Mouse (Mus musculus) heart, postnatal 0 days (tissue): ENCODE data around the gene Hnrnpa1. TPM values are rescaled to one million over a fixed set of nuclear protein-coding genes. Genes with fewer than 3 reads are reported as not detected.

Source experiments
- ATAC-seq: fragments of 200-750 bp; cut with Nextera tagmentation; 2 replicates; pipeline ENCODE4 v1.8.0; 2017; ENCODE audit warnings: low read depth, moderate number of reproducible peaks, moderate library complexity; ENCODE audit not compliant: insufficient read depth
- DNase-seq: peaks from one replicate; pipeline ENCODE4 v3.0.0-alpha.2; 2016; ENCODE audit warnings: low spot score
- H3K27ac ChIP-seq: fragments of 300-500 bp; sonication (generic); 2 replicates; pipeline ENCODE4 v1.5.1; 2014; ENCODE audit warnings: low read depth, mild to moderate bottlenecking
- H3K27me3 ChIP-seq: fragments of 300-500 bp; sonication (generic); 2 replicates; pipeline ENCODE4 v1.6.1; 2014; ENCODE audit warnings: low read length, mixed read lengths; ENCODE audit not compliant: control insufficient read depth, insufficient read depth
- H3K36me3 ChIP-seq: fragments of 300-500 bp; sonication (generic); replicated peaks from 2 replicates; pipeline ENCODE4 v1.6.1; 2014; ENCODE audit warnings: low read length, mixed read lengths; ENCODE audit not compliant: control insufficient read depth, insufficient read depth
- H3K4me1 ChIP-seq: fragments of 300-500 bp; sonication (generic); 2 replicates; pipeline ENCODE4 v1.6.1; 2014; ENCODE audit warnings: antibody characterized with exemption; ENCODE audit not compliant: control insufficient read depth, insufficient read depth
- H3K4me2 ChIP-seq: fragments of 300-500 bp; sonication (generic); 2 replicates; pipeline ENCODE4 v1.6.1; 2014; ENCODE audit warnings: low read depth, mild to moderate bottlenecking, low read length, moderate library complexity
- H3K4me3 ChIP-seq: fragments of 300-500 bp; sonication (generic); 2 replicates; pipeline ENCODE4 v1.5.1; 2014; ENCODE audit warnings: low read depth, low read length
- H3K9ac ChIP-seq: fragments of 300-500 bp; sonication (generic); replicated peaks from 2 replicates; pipeline ENCODE4 v1.6.1; 2014; ENCODE audit warnings: low read depth, low read length, mixed read lengths
- H3K9me3 ChIP-seq: fragments of 300-500 bp; sonication (generic); replicated peaks from 2 replicates; pipeline ENCODE4 v1.6.1; 2016; ENCODE audit warnings: low read length; ENCODE audit not compliant: control insufficient read depth
- CTCF ChIP-seq: IDR thresholded peaks from 2 replicates; pipeline ENCODE4 v1.5.1; 2016; ENCODE audit warnings: antibody characterized with exemption, control low read depth, low read depth
- EP300 ChIP-seq: IDR thresholded peaks from 2 replicates; pipeline ENCODE4 v1.6.1; 2016; ENCODE audit warnings: antibody characterized with exemption, low read depth
- WGBS: fragments of 180-500 bp; shearing (Covaris S2); extraction: QIAGEN DNeasy Blood & Tissue Kit; methylation state at CpG from one replicate; pipeline ENCODE4 v1.1.7; 2014; 5-methylcytosine and 5-hydroxymethylcytosine counted together
- polyA plus RNA-seq: library from polyadenylated mRNA; unstranded; fragments of >200 nt; fragmentation: Nextera tagmentation; extraction: Ambion mirVana; gene quantifications from 2 replicates; pipeline ENCODE4 v1.2.1, GENCODE M21; 2015
- total RNA-seq: library from RNA; depleted of rRNA; stranded (reverse); fragments of >200 nt; gene quantifications from 2 replicates; pipeline ENCODE4 v1.2.3, GENCODE M21; 2014; ENCODE audit warnings: low replicate concordance; rRNA removed

Gene Hnrnpa1
- 37.0 and 88.5 TPM in 2 replicates for total RNA-seq
- 260 and 284 TPM in 2 replicates for polyA plus RNA-seq

GRCm38 (mm10) chr15:103240160-103241028 lies at the start of gene Hnrnpa1:
Gene Hnrnpa1 (plus strand): TSS chr15:103240432.
- Histone ChIP-seq H3K4me3 (peak within 1 kb of the TSS; percentile 65), H3K27me3 (no peaks in the 10 kb centered on the region), H3K4me1 (peaks cover 23% of the 10 kb centered on the region), H3K27ac (peak within 1 kb of the TSS; percentile 95), H3K4me2 (peak within 1 kb of the TSS; percentile 62), H3K9ac (peak within 1 kb of the TSS; percentile 84), H3K9me3 (no peaks in the 10 kb centered on the region), H3K36me3 (peaks cover 34% of the 10 kb centered on the region)
- under 1% methylated on average over 47 of the region's 47 CpGs for WGBS
- peak; percentile 100 for DNase-seq
- TF ChIP-seq EP300 (peak; percentile 65; the same call in 1 of the 2 replicates), CTCF (no peak)
- ATAC-seq: peak; percentile 89

- H3K4me3 ChIP-seq: no peak overlapping the region
- H3K9me3 ChIP-seq: no peaks in the 10 kb centered on the region
- H3K4me1 ChIP-seq: no peaks in the 10 kb centered on the region
- 0 out of 2 replicates have a peak, but pooled peaks have one; percentile 49 for ATAC-seq
- H3K27ac ChIP-seq: no peak overlapping the region
- WGBS: 63% methylated on average over 10 of the region's 10 CpGs
- DNase-seq: no peak
- TF ChIP-seq EP300: no peak
- peak; percentile 72 for TF ChIP-seq CTCF
- H3K4me2 ChIP-seq: no peak overlapping the region
- no peaks in the 10 kb centered on the region for H3K27me3 ChIP-seq
- H3K36me3 ChIP-seq: peaks cover 36% of the 10 kb centered on the region
- H3K9ac ChIP-seq: no peak overlapping the region
Measured at GRCm38 (mm10) chr15:103190531-103191462, 49.4 kb upstream of the Hnrnpa1 start.

- DNase-seq: no peak
- H3K27me3 ChIP-seq: no peaks in the 10 kb centered on the region
- no peak for TF ChIP-seq CTCF
- no peak for TF ChIP-seq EP300
- peaks cover 62% of the 10 kb centered on the region for H3K36me3 ChIP-seq
- H3K4me1 ChIP-seq: no peaks in the 10 kb centered on the region
- no peak overlapping the region for H3K9ac ChIP-seq
- no peak for ATAC-seq
- WGBS: 43% methylated on average over 2 of the region's 2 CpGs
- H3K27ac ChIP-seq: no peak overlapping the region; the same call in 1 of the 2 replicates
- H3K9me3 ChIP-seq: no peaks in the 10 kb centered on the region
- no peak overlapping the region for H3K4me3 ChIP-seq
- H3K4me2 ChIP-seq: no peak overlapping the region
Measured at GRCm38 (mm10) chr15:103193606-103194005, 46.6 kb upstream of the Hnrnpa1 start.

GRCm38 (mm10) chr15:103196835-103197234 lies 43.4 kb upstream of the Hnrnpa1 start:
- 27% methylated on average over 1 of the region's 1 CpGs for WGBS
- peaks cover 76% of the 10 kb centered on the region for H3K36me3 ChIP-seq
- no peak overlapping the region for H3K9ac ChIP-seq
- TF ChIP-seq EP300: no peak
- no peak for TF ChIP-seq CTCF
- H3K4me1 ChIP-seq: no peaks in the 10 kb centered on the region; the same call in 1 of the 2 replicates
- no peak overlapping the region for H3K4me3 ChIP-seq
- ATAC-seq: no peak
- H3K27me3 ChIP-seq: no peaks in the 10 kb centered on the region
- no peaks in the 10 kb centered on the region for H3K9me3 ChIP-seq
- H3K4me2 ChIP-seq: no peak overlapping the region
- DNase-seq: no peak
- H3K27ac ChIP-seq: 0 out of 2 replicates have a peak overlapping the region, but pooled peaks have one; percentile 38

- 74% methylated on average over 4 of the region's 4 CpGs for WGBS
- no peak for ATAC-seq
- H3K4me2 ChIP-seq: no peak overlapping the region
- peaks cover 70% of the 10 kb centered on the region for H3K36me3 ChIP-seq
- no peak overlapping the region for H3K4me3 ChIP-seq
- DNase-seq: no peak
- H3K9me3 ChIP-seq: no peaks in the 10 kb centered on the region
- H3K4me1 ChIP-seq: peaks cover 8% of the 10 kb centered on the region
- 0 out of 2 replicates have a peak overlapping the region, but pooled peaks have one; percentile 30 for H3K27ac ChIP-seq
- H3K9ac ChIP-seq: no peak overlapping the region
- TF ChIP-seq EP300 (no peak), CTCF (no peak)
- no peaks in the 10 kb centered on the region for H3K27me3 ChIP-seq
Measured at GRCm38 (mm10) chr15:103197785-103198184, 42.4 kb upstream of the Hnrnpa1 start.
